Mouse (Mus musculus) T-helper 17 cell (primary cell): ENCODE measurements at regions not wholly inside any gene's neighbourhood (a gene's known extent, or its start where the extent isn't known, plus 50 kb on each side); places are given as distances from the start of the nearest gene placed in this dataset.
"Not testable (repeated sequence)": the region's sequence is repeated elsewhere in the genome, so short reads cannot be mapped to it uniquely, and the experiment has no call there.

ENCODE experiments used
- in situ Hi-C, 2 experiments: fragments of 300-600 bp; cut with MboI, MseI; formaldehyde crosslinking; loops; 1 replicate in 1 of 2; 2 replicates in 1 of 2; pipeline ENCODE4 v1.15.1; 2025; ENCODE audit warnings: high pct_unique_total_duplicates in 2 of 2

- in situ Hi-C loops = loop anchor here in 1 of 2 experiments (25.0 kb wide), 1 partner anchor 413 kb away; no protein-coding TSS in a partner anchor
Measured at GRCm38 (mm10) chr1:99599696-99600489, 172.7 kb upstream of the Cntnap5b start.

GRCm38 (mm10) chr1:99605213-99605612, 167.4 kb upstream of the Cntnap5b start:
- in situ Hi-C loops = no loop called here

GRCm38 (mm10) chr1:99619221-99619620, 153.3 kb upstream of the Cntnap5b start:
- in situ Hi-C loops = no loop called here

GRCm38 (mm10) chr1:99630971-99631370, 141.6 kb upstream of the Cntnap5b start:
- in situ Hi-C loops = not testable (repeated sequence)

- in situ Hi-C loops = no loop called here
Measured at GRCm38 (mm10) chr1:99663641-99664040, 108.9 kb upstream of the Cntnap5b start.

GRCm38 (mm10) chr1:99679980-99680379, 92.6 kb upstream of the Cntnap5b start:
- in situ Hi-C loops = loop anchor here (10.0 kb wide), 2 partner anchors 185 to 745 kb away; no protein-coding TSS in a partner anchor

GRCm38 (mm10) chr1:99697089-99697488, 75.5 kb upstream of the Cntnap5b start:
- in situ Hi-C loops = no loop called here

- in situ Hi-C loops = no loop called here
Measured at GRCm38 (mm10) chr1:99714912-99715311, 57.7 kb upstream of the Cntnap5b start.

GRCm38 (mm10) chr1:99716266-99716665, 56.3 kb upstream of the Cntnap5b start:
- in situ Hi-C loops = no loop called here
